Mouse (Mus musculus) testis, adult 2 months (tissue): ENCODE measurements around the gene Auts2.

ENCODE experiments used
- CTCF ChIP-seq: fragments of 200-500 bp; IDR thresholded peaks from 2 replicates; pipeline ENCODE4 v1.5.1; 2012; ENCODE audit warnings: low read depth, mild to moderate bottlenecking, inconsistent platforms, low read length, moderate library complexity; ENCODE audit not compliant: control insufficient read depth, insufficient read depth, insufficient replicate concordance
- POLR2A ChIP-seq: fragments of 200-500 bp; IDR thresholded peaks from 2 replicates; pipeline ENCODE4 v1.6.1; 2012; ENCODE audit warnings: low read depth, mild to moderate bottlenecking, inconsistent platforms, low read length, moderate library complexity; ENCODE audit not compliant: control insufficient read depth

DNA sequence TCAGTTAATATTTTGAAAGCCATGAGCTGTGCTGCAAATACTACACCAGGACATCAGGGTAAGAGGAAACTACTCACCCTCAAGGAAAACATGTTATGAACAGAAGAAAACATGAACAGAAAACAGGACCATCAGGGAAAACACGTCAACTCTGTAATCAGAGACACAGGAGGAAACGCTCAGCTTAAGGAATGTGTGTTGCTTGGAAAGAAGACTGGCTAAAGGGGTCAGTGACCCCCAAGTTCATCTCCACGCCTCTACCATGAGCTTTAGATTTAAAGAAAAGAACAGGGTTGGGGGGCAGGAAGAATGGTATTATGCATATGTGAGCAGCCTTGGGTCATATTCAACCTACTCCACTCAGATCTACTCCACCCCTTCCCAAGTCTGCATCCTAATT lies 356.5 kb downstream of the Auts2 start:
- TF ChIP-seq POLR2A (no peak), CTCF (no peak)
